Mouse (Mus musculus) embryo, embryonic 10 days (tissue): Measurements from ENCODE around the gene BC034090.
"Not testable (repeated sequence)": the region's sequence is repeated elsewhere in the genome, so short reads cannot be mapped to it uniquely, and the experiment has no call there.

ENCODE experiments used
- DNase-seq: peaks from one replicate; pipeline ENCODE4 v3.0.0-alpha.2; 2015; ENCODE audit warnings: low spot score

The BC034090 gene

DNA sequence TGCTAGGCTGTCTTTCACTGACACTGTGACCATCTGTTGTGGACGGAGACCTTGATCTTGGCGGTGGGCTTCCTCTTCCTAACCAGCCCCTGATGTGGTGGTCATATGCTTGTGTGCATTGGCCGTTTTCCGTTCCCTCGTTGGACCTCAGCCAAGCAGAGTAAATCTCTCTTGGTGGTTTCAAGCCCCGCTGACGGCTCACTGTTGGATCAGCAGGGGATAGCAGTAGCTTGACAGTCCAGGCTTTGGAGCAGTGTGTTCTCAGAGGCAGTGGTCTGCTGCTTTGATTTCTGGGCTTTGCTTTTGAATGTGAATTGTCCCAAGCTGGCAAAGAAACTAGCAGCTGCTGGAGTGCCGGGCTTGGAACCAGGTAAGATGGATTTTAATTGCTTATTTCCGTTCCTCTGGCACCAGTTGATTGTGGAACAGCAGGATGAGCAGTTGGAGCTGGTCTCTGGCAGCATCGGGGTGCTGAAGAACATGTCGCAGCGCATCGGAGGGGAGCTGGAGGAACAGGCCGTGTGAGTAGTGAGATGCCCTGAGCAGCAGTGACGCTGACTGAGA is 51.4 kb downstream of the BC034090 start:
- DNase-seq = no peak

DNA sequence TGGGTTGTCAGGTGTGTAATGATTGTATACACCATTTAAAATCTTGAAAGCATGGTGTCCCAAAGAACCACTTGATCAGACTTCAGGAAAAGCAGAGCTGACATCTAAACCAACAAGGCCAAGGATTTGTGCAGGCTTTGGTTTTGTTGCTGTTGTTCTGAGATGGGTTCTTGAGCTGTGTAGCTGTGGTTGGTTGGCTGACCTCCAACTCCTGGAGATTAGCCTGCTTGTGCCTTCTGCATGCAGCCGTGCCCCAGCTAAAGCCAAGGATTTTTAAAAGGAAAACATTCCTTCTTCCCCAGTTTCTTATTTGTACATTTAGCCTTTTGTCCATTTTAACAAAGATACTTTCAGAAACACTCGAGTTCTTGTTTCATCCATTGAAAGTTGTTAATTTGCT is 52.6 kb downstream of the BC034090 start:
- no peak for DNase-seq

DNA sequence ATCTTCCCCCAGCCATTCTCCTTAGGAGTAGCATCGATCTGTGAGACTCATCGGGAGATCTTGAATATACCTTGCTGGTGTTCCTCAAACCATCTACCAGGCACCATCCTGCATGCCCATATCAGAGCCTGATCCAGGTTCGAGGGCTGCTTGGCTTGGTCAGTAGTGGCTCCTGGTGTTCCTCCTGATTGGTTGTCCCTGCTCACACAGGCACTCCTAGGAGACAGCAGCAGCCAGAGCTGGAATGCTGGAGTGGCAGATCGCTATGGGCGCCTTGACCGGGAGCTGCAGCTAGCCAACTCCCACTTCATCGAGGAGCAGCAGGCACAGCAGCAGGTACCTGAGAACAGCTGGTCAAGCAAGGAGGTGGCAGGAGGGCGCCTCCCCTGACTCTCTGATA is 53.0 kb downstream of the BC034090 start:
- DNase-seq = no peak

DNA sequence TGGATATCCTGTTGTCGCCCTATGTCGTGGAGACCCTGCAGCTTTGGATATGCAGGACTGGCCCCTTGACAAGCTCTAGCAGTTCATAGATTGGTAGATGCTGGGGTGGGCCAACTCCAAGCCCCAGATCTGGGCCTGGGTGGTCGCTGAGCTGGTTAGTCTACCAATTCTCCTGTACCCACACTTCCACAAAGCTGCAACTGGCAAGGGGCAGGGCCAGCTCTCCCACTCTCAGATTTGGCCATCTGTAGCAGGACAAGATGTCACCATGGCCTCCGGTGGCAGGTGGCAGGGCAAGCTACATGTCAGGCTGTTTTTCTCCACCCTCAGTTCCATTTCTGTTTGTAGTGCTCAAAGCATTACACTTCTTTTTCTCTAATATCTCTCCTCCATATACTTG is 55.6 kb downstream of the BC034090 start:
- DNase-seq = no peak

DNA sequence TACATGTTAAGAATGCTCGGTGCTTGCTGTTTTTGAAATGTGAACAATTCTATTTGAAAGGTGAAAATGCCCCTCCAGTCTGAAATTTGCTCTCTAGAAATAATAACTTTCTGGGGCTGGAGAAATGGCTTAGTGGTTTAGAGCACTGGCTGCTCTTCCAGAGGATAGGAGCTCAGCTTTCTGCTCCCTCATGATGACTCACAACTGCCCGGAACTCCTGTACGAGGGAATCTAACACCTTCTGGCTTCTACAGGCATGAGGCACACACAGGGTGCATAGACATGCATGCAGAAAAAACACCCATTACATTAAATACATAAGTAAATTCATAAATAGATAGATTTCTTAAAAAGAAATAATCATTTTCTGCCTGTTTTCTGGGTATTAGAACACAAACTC is 60.1 kb downstream of the BC034090 start:
- DNase-seq = no peak

DNA sequence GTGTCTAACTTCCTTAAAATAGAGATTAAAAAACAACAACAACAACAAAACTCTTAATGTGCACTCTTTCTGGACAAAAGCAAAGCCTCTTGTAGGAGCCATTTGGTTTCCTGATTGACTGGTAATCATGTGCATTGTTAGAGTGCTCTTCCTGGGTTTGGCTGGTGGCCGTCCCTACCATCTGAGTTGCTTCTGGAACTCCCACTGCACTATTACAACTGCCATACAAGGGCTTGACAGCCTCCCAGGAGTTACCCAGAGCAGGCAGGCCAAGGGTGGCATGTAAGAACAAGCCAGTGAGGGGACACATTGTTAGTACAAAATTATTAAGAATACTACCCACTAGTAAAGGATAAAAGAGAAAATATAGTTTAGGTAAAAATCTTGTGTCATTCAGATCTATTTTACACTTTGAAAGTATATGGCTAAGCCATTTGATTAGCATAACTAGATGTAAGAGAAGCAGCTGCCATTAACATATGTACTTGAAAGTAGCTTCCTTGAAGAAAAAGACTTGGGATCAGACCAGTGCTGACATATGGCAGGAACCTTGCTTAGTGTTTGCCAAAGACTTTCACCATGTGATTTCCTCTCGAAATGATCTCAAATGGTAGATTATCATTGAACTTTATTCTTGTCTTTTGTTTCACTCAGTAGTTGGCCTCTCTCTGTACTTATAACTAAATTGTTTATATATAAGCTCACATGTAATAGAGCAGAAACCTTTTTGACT is 65.9 kb downstream of the BC034090 start:
- DNase-seq = no peak

DNA sequence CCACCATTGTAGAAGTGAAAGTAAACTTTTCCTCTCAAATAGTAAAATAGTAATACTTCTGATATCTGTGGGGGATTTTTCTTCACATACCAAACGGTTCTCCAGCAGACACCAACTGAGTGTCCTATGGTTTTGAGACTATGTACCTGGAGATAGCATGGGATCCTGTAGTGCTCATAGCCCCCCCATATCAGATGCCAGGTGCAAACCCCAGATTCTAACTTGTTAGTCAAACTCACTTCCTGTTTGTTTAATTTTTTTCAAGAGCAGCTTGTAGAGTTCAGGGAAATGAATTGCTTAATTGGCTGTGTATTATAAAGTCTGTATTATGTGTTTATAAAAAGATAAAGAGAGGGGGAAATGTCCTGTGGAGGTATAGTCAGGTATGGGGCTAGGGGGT is 69.8 kb downstream of the BC034090 start:
- DNase-seq = no peak

DNA sequence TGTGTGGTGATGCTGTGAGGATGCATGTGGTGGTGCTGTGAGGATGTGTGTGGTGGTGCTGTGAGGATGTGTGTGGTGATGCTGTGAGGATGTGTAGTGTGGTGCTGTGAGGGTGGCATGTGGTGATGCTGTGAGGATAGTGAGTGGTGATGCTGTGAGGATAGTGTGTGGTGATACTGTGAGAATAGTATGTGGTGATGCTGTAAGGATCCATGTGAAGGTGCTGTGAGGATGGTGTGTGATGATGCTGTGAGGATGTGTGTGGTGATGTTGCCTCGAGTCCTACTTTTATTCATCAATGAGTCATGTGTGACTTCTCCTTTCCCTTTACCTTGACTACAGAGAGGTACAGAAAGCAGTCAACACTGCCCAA is 70.6 kb downstream of the BC034090 start:
- DNase-seq = not testable (repeated sequence)

DNA sequence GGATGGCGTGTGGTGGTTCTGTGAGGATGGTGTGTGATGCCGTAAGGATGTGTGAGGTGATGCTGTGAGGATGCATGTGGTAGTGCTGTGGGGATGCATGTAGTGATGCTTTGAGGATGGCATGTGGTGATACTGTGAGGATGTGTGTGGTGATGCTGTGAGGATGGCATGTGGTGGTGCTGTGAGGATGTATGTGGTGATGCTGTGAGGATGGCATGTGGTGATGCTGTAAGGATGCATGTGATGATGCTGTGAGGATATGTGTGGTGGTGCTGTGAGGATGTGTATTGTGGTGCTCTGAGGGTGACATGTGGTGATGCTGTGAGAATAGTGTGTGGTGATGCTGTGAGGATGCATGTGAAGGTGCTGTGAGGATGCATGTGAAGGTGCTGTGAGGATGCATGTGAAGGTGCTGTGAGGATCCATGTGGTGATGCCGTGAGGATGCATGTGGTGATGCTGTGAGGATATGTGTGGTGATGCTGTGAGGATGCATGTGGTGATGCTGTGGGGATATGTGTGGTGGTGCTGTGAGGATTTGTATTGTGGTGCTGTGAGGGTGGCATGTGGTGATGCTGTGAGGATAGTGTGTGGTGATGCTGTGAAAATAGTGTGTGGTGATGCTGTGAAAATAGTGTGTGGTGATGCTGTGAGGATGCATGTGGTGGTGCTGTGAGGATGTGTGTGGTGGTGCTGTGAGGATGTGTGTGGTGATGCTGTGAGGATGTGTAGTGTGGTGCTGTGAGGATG is 71.2 kb downstream of the BC034090 start:
- DNase-seq = no peak

DNA sequence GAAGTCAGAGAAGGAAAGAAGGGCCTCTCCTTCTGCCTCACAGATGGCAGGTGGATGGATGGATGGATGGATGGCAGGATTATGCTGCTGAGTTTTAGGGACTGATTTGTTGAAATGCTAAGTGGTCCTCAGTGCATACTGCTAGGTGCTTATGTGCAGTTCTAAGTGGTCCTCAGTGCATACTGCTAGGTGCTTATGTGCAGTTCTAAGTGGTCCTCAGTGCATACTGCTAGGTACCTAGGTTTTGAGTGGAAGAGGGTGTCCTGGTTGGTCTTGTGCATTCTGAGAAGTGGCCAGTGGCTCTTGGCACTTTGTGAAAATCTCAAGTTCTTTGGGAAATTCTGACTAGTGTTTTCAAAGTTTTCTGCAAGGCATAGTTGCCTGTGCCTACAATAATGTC is 74.3 kb downstream of the BC034090 start:
- no peak for DNase-seq

DNA sequence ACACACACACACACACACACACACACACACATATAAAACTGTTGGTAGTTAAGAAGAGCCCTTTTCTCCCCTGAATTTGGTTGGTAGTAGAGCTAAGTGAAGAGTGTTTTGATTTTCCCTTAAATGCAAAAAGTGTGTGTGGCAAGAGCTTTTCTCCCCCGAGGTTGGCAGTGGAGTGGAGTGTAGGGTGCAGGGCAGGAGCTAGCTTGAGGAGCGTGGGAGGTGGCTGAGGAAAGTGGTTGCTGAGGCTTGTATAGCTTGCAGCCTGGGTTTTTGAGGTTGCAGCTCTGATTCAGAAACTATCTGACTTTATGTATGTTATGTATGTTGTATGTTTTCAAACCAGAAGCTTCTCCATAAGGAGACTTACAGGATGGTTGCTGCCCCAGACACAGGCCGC is 76.8 kb downstream of the BC034090 start:
- no peak for DNase-seq
